Mouse (Mus musculus): Measurements from ENCODE around the gene Tmem60.

The Tmem60 gene

GRCm38 (mm10) chr5:20881915-20882800 lies at the start of gene Tmem60, which contains the start of gene Phtf2:
Gene Tmem60 (plus strand): TSS chr5:20882191.
Gene Phtf2 (minus strand): TSS chr5:20882124.
- DNase-seq (ENCODE audit: low read depth): peak; percentile 99

DNA sequence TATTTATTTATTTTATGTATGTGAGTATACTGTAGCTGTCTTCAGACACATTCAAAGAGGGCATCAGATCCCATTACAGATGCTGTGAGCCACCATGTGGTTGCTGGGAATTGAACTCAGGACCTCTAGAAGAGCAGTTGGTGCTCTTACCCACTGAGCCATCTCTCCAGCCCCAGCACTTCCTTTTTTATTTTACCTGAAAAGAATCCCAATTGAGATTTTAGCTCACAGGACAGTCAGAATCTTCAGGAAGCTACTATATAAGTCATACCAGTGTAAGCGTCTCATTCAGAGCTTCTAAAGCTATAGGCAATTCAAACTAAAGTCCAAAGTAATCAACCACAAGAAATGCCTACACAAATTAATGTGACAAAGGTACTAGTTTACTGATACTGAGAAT lies 47.6 kb upstream of the Tmem60 start:
- no peak for DNase-seq (ENCODE audit: low read depth)

- DNase-seq (ENCODE audit: low read depth): no peak
Measured at GRCm38 (mm10) chr5:20837082-20837481, 44.9 kb upstream of the Tmem60 start.

GRCm38 (mm10) chr5:20843405-20843804 lies 38.6 kb upstream of the Tmem60 start:
- no peak for DNase-seq (ENCODE audit: low read depth)

DNA sequence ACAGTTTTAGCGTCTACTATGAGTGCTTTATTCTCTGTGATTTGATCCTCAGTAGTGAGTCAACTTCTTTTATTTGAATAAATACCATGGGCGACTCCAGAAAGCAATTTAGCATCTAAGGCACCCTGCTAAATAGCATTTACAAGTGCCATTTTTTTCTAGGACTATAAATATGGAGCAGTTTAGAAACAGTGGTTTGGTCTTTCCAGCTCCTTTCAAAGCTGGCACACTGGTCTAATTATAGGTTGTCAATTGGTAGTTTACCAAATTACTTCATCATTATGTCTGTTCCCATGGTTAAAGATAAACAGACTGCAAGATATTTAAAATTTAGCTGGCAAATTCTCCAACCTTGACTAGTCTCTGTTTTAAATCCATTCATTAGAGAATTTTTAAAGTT lies 38.2 kb upstream of the Tmem60 start:
- DNase-seq (ENCODE audit: low read depth): no peak

- no peak for DNase-seq (ENCODE audit: low read depth)
Measured at GRCm38 (mm10) chr5:20847010-20847409, 35.0 kb upstream of the Tmem60 start.

GRCm38 (mm10) chr5:20855066-20855465 lies 26.9 kb upstream of the Tmem60 start:
- DNase-seq (ENCODE audit: low read depth): no peak

DNA sequence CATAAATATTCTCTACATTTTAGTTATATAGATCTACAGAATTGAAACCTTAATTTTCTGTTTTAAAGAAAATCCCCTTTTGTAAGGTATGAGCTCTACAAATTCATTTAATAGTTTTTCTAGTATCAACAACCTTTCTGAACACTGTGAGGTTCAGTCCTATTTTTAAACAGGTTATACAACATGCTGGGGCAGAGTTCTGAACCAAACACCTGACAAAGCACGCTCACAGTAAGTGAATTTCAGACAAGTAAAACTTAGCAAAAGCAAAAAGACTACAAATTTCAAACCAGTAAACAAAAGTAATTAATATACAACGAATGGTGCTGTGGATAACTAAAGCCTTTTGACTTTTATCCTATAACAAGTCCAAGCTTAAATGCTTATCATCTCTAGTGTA lies 23.6 kb upstream of the Tmem60 start:
- DNase-seq (ENCODE audit: low read depth): no peak

- DNase-seq (ENCODE audit: low read depth): no peak
Measured at GRCm38 (mm10) chr5:20860565-20860964, 21.4 kb upstream of the Tmem60 start.

DNA sequence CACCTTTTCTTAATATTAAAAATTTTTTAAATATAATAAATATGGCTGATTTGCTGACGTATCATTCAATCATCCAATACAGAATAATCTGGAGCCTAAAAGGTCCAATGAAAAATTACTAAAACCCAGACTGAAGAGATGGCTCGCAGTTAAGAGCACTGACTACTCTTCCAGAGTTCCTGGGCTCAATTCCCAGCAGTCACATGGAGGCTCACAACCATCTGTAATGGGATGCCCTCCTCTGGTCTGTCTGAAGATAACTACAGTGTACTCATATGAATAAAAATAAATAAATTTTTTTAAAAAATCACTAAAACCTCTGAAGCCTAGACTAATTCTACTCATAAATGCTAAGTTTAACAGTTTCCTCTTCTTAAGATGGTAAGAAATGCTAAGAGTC lies 20.1 kb upstream of the Tmem60 start:
- no peak for DNase-seq (ENCODE audit: low read depth)

DNA sequence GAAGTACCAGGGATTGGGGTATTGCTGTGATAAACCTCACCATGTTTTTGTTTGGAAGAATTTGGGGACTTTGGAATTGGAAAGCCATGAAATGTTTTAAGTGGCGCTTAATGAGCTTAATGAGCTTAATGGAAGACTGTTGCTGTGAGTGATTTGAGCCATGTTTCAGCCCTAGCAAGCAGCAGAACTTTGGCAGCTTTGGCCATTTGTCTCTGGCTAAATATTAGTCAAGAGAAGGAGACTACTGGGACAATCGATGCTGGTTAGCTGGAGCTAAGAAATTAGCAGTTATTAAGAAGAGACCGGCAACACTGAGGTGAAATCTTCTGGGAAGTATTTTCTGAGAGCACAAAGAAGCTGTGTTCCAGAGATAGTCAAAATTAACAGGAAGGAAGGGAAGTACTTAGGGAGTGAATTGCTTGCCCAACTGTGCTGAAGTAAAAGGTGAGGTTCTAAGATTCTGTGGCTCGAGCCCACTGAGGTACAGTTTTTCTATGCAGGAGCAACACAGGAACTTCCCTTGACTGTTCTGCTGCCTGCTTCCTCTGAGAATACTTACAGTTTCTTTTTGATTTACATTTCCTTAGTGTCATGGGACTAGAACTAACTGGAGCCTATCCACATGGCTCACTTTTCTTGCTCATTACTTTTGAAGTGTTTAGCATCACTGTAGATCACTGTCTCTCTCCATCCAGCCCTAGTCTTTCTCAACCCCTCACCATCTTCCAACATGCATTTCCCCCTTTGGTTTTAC lies 17.6 kb upstream of the Tmem60 start:
- peak; percentile 46 for DNase-seq (ENCODE audit: low read depth)

GRCm38 (mm10) chr5:20865193-20865755 lies 16.7 kb upstream of the Tmem60 start:
- peak; percentile 34 for DNase-seq (ENCODE audit: low read depth)

DNA sequence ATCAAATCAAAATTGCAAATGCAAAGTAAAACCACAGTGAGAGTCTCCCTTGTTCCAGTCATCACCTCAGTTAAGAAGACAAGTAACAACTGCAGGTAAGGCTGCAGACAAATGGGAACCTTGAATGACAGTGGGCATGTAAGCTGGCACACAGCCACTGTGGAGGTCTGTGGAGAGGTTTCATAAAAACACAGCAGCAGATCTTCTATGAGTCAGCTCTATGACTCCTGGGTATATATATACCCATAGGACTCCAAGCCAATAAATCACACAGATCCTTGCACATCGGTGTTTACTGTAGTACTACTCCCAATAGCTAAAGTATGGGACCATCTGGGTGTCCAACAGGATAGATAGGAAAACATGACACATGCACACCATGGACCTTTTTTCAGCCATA lies 8.8 kb upstream of the Tmem60 start:
- no peak for DNase-seq (ENCODE audit: low read depth)

DNA sequence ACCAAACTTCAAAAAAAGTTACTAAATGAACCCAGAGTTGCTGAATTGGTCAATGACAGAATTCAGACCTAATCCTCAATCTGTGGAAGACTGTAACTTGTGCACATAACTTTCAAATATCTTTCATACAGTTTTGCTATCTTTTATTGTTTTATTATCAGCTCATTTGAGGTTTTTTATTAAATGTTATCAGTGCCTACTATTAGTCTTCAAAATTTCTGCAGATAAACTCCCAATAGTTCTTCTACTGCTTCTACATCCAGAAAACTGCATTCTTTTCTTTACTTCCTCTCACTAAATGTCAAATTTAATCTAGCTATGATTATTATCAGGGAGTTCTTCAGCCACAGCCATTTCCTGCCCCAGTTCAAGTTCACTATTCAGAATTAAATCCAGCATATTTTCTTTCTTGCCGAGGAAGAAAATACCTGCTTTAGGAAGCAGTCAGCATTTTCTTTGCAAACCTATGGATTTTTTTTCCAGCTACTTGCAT lies 5.0 kb upstream of the Tmem60 start:
- DNase-seq (ENCODE audit: low read depth): no peak

DNA sequence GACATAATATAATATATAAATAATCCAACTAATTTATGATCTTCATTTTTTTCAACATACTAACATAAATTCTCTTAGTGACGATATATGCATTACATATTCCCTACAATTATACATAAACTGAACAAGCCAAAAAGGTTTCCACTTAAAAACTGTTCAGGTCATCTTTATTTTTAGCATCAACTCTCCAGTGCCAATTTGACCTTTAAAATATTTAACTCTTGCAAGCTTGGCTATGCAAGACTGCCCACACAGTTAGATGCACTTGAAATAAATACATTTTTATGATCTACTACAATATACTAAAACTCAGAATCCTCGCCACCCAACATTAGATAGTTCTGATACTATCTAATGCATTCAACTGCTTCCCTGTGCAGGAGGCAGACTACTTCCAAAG lies 1.6 kb upstream of the Tmem60 start:
- no peak for DNase-seq (ENCODE audit: low read depth)

DNA sequence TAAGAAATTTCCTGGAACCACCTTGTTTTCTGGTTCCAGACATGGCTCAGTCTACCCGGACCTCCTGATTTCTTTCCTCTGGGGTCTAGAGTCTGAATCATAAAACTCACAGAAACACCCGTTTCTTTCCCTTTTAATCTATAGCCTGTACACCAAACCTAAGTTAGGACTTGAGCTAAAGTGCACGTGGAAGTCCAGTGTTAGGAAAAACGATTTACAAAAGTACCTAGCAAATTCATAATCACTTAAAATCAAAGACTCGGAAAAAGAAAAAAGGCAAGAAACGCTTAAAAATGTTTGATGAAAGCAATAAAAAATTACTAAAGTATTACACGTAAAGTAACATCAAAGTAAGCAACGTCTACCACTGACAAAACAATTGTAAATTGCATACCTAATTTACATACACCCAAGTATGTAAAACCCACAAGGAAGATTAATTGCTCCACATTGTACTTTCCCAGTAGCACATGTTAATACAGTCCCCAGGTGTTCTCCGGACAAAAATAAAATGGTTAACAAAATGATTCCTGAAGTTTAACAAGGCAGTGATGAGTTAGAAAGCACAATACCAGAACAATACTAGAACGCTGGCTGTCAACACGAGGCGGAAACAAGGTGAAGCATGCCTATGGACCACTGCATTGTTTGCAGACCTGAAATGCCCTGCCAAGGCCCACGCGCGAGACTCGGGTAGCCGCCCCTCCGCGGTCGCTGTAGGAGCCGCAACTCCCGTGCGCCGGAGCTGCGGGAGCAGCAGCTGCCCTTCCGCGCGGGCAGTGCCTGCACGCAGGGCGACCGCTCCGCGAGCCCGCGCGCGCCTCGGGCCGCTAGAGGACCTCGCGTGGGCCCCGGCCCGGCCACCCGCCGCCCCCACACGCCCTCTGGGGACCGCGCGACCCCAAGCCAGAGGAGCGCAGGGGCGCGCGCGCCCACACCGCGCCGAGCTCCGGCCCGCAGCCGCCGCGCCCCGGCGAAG lies 905 bp upstream of the Tmem60 start:
- DNase-seq (ENCODE audit: low read depth): peak; percentile 67

DNA sequence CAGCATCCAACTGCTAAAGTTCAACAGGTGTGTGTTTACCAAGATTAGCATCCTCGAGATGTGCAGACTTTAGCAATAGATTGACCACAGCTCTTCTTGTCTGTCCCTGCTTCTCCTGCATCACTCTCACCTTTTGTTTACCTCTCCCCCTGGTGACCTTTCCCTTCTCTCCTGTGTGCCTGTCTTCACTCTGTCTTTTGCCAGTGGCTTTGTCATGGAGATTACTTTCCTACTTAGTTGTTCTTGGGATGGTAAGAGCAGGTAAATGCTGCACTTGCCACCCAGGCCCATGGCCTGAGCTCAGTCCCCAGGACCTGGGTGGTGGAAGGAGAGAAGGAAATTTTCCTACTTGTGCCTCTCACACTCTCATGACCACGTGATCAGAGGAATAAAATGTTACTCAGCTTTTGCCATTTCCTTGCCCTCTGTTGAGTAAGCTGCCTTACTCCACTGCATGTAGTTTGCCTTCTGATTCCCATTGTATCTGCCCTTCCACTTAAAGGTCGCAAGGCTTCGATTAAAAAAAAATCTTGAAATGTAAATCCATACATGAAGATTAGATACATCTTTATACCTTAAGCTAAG lies 2.1 kb downstream of the Tmem60 start:
- DNase-seq (ENCODE audit: low read depth): no peak

DNA sequence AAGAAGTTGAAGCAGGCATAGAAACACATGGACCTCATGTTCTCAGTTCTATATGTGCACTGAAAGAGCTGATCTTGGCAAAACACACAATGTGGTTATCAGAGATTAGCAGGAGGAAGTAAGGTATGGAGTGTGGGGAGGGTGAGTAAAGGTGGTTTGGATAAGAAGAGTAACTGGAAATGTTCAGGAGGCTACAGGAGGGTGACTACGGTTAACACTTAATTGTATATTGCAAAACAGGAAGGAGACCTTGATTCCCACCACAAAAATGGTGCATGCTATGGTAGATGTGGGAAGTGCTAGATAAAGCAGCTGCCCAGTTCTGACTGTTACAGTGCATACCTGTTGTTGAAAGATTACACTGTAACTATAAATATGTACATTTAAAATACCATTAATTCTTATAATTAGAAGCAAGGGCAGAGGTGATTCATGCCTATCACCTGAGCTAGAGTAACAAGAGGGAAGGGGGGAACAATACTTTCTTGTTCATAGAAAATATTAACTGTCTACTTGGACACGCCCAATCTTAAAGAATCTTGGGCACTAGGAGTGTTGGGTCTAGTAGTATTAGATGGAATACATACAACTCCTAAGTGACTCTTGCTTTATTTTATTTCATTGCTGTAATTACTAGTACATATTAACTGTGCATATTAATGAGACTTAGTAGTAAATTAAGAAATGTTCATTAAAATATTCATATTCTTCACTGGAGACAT lies 15.6 kb downstream of the Tmem60 start:
- DNase-seq (ENCODE audit: low read depth): no peak

GRCm38 (mm10) chr5:20904647-20905046 lies 22.7 kb downstream of the Tmem60 start:
- no peak for DNase-seq (ENCODE audit: low read depth)

- DNase-seq (ENCODE audit: low read depth): no peak
Measured at GRCm38 (mm10) chr5:20905437-20905836, 23.4 kb downstream of the Tmem60 start.
